Mouse (Mus musculus) heart, embryonic 13.5 days (tissue): ENCODE data around the gene D10Wsu102e. TPM values are rescaled to one million over a fixed set of nuclear protein-coding genes. Genes with fewer than 3 reads are reported as not detected.
"Not testable (repeated sequence)": the region's sequence is repeated elsewhere in the genome, so short reads cannot be mapped to it uniquely, and the experiment has no call there.

ENCODE experiments used
- ATAC-seq: fragments of 200-750 bp; cut with Nextera tagmentation; 2 replicates; pipeline ENCODE4 v1.8.0; 2017; ENCODE audit warnings: moderate TSS enrichment; ENCODE audit not compliant: insufficient number of reproducible peaks, low FRiP score, low TSS enrichment; ENCODE audit errors: extremely low read depth
- H3K27ac ChIP-seq: fragments of 300-500 bp; sonication (generic); replicated peaks from 2 replicates; pipeline ENCODE4 v1.5.1; 2015; ENCODE audit warnings: moderate library complexity, mild to moderate bottlenecking, inconsistent platforms
- H3K27me3 ChIP-seq: fragments of 300-500 bp; sonication (generic); replicated peaks from 2 replicates; pipeline ENCODE4 v1.6.1; 2015; ENCODE audit warnings: mild to moderate bottlenecking, inconsistent platforms
- H3K36me3 ChIP-seq: fragments of 300-500 bp; sonication (generic); 2 replicates; pipeline ENCODE4 v1.6.1; 2015; ENCODE audit warnings: mild to moderate bottlenecking, inconsistent platforms
- H3K4me1 ChIP-seq: fragments of 300-500 bp; sonication (generic); 2 replicates; pipeline ENCODE4 v1.6.1; 2015; ENCODE audit warnings: inconsistent platforms
- H3K4me2 ChIP-seq: fragments of 300-500 bp; sonication (generic); 2 replicates; pipeline ENCODE4 v1.6.1; 2015; ENCODE audit warnings: inconsistent platforms, mild to moderate bottlenecking, moderate library complexity
- H3K4me3 ChIP-seq: fragments of 300-500 bp; sonication (generic); 2 replicates; pipeline ENCODE4 v1.5.1; 2015; ENCODE audit warnings: moderate library complexity, mild to moderate bottlenecking, inconsistent platforms
- H3K9ac ChIP-seq: fragments of 300-500 bp; sonication (generic); 2 replicates; pipeline ENCODE4 v1.6.1; 2015; ENCODE audit warnings: inconsistent platforms, mild to moderate bottlenecking, moderate library complexity
- H3K9me3 ChIP-seq: fragments of 300-500 bp; sonication (generic); 2 replicates; pipeline ENCODE4 v1.6.1; 2016; ENCODE audit warnings: inconsistent platforms
- WGBS: fragments of 180-500 bp; shearing (Covaris S2); methylation state at CpG from one replicate; pipeline ENCODE4 v1.1.7; 2015; ENCODE audit warnings: mixed read lengths; 5-methylcytosine and 5-hydroxymethylcytosine counted together
- polyA plus RNA-seq: library from polyadenylated mRNA; unstranded; fragments of >200 nt; fragmentation: Nextera tagmentation; extraction: Ambion mirVana; gene quantifications from 2 replicates; pipeline ENCODE4 v1.2.1, GENCODE M21; 2015

Gene D10Wsu102e
- polyA plus RNA-seq, 1 experiment from 2014 or later, result 0.40 TPM

DNA sequence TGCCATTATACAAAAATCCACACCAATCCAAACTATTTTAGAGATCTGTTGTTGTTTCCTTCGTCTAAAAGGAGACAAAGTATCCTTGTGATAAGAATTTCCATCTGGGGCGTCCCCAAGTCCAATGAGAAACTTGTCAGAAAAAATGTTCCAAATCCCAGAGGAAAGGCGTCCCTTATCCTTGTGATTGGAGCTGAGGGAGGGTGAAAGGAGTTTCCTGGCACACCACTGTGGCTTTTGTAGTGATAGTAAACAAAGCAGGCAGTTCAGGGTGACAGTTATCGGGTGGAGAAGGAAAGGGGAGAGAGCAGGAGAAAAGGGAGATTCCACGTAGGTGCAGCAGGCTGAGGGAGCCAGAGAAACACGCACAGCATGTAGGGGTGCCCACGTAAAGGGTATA is 12.5 kb upstream of the D10Wsu102e start:
- H3K4me1 ChIP-seq, result peaks cover 9% of the 10 kb centered on the region
- 17% methylated on average over 7 of the region's 7 CpGs for WGBS
- no peaks in the 10 kb centered on the region for H3K9me3 ChIP-seq
- H3K4me2 ChIP-seq, result no peak overlapping the region; the same call in 1 of the 2 replicates
- H3K36me3 ChIP-seq, result no peaks in the 10 kb centered on the region
- H3K9ac ChIP-seq, result peak overlapping the region; percentile 41; the same call in 1 of the 2 replicates
- H3K27me3 ChIP-seq, result peaks cover 18% of the 10 kb centered on the region; the same call in 1 of the 2 replicates
- no peak overlapping the region for H3K4me3 ChIP-seq
- H3K27ac ChIP-seq, result no peak overlapping the region
- ATAC-seq, result no peak

DNA sequence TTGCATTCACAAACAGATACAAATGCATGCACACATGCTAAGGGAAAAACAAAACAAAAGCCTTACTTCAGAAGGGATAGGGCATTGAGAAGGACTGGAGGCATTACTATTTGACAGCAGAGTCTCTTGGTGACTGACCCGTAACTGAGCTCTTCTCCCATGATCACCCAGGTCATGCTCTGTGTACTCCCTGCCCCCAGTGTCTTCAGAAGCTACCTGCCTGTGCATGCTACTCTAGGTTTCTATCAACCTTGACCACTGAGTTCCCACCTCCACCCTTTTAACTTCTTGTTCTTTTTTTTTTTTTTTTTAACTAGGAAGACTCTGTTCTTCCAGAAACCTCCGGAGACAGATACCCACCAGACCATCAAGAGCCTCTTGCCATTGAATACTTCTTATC is 9.3 kb upstream of the D10Wsu102e start:
- 79% methylated on average over 2 of the region's 2 CpGs for WGBS
- H3K27ac ChIP-seq, result no peak overlapping the region
- H3K4me3 ChIP-seq, result no peak overlapping the region
- H3K4me2 ChIP-seq, result no peak overlapping the region
- H3K27me3 ChIP-seq, result peaks cover 13% of the 10 kb centered on the region; the same call in 1 of the 2 replicates
- H3K4me1 ChIP-seq, result peaks cover 19% of the 10 kb centered on the region
- ATAC-seq, result no peak
- H3K9me3 ChIP-seq, result no peaks in the 10 kb centered on the region
- H3K9ac ChIP-seq, result no peak overlapping the region
- no peaks in the 10 kb centered on the region for H3K36me3 ChIP-seq

GRCm38 (mm10) chr10:83351779-83352178 is 8.2 kb upstream of the D10Wsu102e start:
- not testable (repeated sequence) for H3K4me3 ChIP-seq, H3K4me2 ChIP-seq, H3K9me3 ChIP-seq, H3K36me3 ChIP-seq, ATAC-seq, H3K27ac ChIP-seq, H3K9ac ChIP-seq
- Histone ChIP-seq H3K4me1 (peaks cover 19% of the 10 kb centered on the region), H3K27me3 (peaks cover 13% of the 10 kb centered on the region; the same call in 1 of the 2 replicates)
- WGBS, result 82% methylated on average over 4 of the region's 4 CpGs

- Histone ChIP-seq H3K27me3 (peaks cover 13% of the 10 kb centered on the region; the same call in 1 of the 2 replicates), H3K9me3 (no peaks in the 10 kb centered on the region), H3K9ac (peak overlapping the region; percentile 54), H3K4me1 (peaks cover 10% of the 10 kb centered on the region), H3K4me2 (peak overlapping the region; percentile 50), H3K36me3 (no peaks in the 10 kb centered on the region), H3K4me3 (no peak overlapping the region; the same call in 1 of the 2 replicates), H3K27ac (peak overlapping the region; percentile 69)
- WGBS, result 32% methylated on average over 14 of the region's 14 CpGs
- ATAC-seq, result no peak
Observed at GRCm38 (mm10) chr10:83353680-83354332, 6.2 kb upstream of the D10Wsu102e start.

DNA sequence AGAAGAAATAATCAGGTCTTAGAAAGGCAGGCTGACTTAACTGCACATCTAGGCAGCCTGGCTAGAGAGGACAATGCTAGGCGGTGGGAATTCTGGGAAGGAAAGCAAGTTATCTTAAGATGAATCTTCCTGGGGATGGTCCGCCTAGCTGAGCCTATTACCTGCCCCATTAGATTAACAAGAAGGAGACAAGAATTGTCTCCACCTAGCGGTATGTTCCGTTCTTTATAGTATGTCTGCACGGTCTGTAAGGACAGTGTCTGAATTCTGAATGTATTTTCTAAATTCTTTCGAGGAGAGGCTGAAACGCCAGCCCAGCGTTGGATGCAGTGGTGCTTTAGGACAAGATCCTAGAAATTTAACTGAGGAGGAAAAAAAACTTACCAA is 5.7 kb upstream of the D10Wsu102e start:
- Histone ChIP-seq H3K9me3 (no peaks in the 10 kb centered on the region), H3K27ac (peak overlapping the region; percentile 69), H3K9ac (peak overlapping the region; percentile 54), H3K4me2 (peak overlapping the region; percentile 50), H3K27me3 (peaks cover 9% of the 10 kb centered on the region; the same call in 1 of the 2 replicates), H3K4me1 (peaks cover 10% of the 10 kb centered on the region), H3K4me3 (no peak overlapping the region), H3K36me3 (no peaks in the 10 kb centered on the region)
- 54% methylated on average over 8 of the region's 8 CpGs for WGBS
- ATAC-seq, result no peak

DNA sequence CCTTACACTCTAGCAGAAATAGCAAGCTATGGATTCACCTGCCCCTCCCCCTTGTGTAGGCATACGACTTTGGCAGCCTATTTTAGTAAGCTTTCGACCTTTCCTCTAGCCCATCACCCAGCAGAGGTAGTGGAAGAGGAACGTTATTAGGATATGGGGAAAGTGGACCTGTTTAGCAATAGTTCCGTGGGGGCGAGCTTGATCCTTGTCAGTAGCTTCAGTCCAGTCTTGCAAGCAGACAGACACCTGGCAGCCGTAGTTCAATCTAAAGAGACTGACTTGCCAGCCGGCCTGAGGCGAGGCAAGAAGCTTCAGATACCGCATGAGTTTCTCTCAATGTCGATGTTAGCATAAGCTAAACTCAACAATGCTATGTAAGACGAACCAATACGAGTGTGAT is 3.6 kb upstream of the D10Wsu102e start:
- no peaks in the 10 kb centered on the region for H3K36me3 ChIP-seq
- H3K27ac ChIP-seq, result no peak overlapping the region
- H3K9ac ChIP-seq, result no peak overlapping the region
- no peaks in the 10 kb centered on the region for H3K27me3 ChIP-seq
- ATAC-seq, result no peak
- WGBS, result 71% methylated on average over 12 of the region's 12 CpGs
- peaks cover 24% of the 10 kb centered on the region for H3K4me1 ChIP-seq
- H3K4me2 ChIP-seq, result no peak overlapping the region
- no peak overlapping the region for H3K4me3 ChIP-seq
- H3K9me3 ChIP-seq, result no peaks in the 10 kb centered on the region

DNA sequence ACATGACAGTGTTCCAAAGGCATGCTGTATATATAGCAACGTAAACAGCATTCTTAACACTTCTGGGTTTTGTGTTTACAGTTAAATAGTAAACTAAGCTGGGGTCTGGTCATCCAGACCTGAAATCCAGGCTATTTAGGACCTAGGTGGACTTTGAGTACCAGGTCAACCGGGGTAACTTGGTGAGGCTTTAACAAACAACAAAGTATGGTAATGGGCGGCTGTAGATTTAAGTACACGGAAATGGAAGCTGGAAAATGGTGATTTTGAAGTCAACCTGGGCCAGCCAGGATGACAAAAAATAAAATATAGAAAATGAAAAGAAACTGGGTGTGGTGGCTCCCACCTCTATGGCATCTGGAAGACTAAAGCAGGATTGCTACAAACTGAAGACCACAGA is 570 bp upstream of the D10Wsu102e start:
- H3K4me2 ChIP-seq, result peak overlapping the region; percentile 89
- no peaks in the 10 kb centered on the region for H3K9me3 ChIP-seq
- no peak for ATAC-seq
- WGBS, result 85% methylated on average over 4 of the region's 4 CpGs
- peak overlapping the region; percentile 93 for H3K4me3 ChIP-seq
- H3K4me1 ChIP-seq, result peaks cover 37% of the 10 kb centered on the region
- H3K27me3 ChIP-seq, result no peaks in the 10 kb centered on the region
- H3K9ac ChIP-seq, result peak overlapping the region; percentile 52; the same call in 1 of the 2 replicates
- no peak overlapping the region; the same call in 1 of the 2 replicates for H3K27ac ChIP-seq
- peaks cover 21% of the 10 kb centered on the region for H3K36me3 ChIP-seq

DNA sequence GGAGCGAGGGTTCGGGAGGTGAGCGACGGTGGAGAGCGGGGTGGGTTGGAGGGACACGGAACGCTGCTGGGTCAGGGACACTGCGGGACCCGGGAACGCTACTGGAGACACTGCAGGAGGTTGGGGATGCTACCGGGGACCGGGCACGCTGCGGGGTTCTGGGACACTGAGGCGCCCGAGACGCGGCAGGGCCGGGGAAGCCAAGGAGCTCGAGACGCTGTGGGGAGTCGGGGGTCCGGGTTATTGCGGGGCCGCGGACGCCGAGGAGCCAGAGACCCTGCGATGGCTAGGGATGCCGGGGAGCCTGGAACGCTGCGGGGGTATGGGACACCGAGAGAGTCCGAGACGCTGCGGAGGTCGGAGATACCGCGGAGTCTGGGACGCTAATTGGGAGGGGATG is 335 bp downstream of the D10Wsu102e start:
- Histone ChIP-seq H3K27ac (peak overlapping the region; percentile 58), H3K27me3 (no peaks in the 10 kb centered on the region), H3K9me3 (no peaks in the 10 kb centered on the region), H3K4me1 (peaks cover 34% of the 10 kb centered on the region), H3K4me3 (peak overlapping the region; percentile 93), H3K36me3 (peaks cover 30% of the 10 kb centered on the region), H3K9ac (peak overlapping the region; percentile 94), H3K4me2 (peak overlapping the region; percentile 89)
- under 1% methylated on average over 40 of the region's 40 CpGs for WGBS
- ATAC-seq, result peak; percentile 35; the same call in 1 of the 2 replicates

- no peak overlapping the region for H3K27ac ChIP-seq
- H3K36me3 ChIP-seq, result peaks cover 45% of the 10 kb centered on the region
- peak overlapping the region; percentile 89 for H3K4me2 ChIP-seq
- no peak overlapping the region for H3K4me3 ChIP-seq
- no peaks in the 10 kb centered on the region for H3K9me3 ChIP-seq
- ATAC-seq, result no peak
- peaks cover 4% of the 10 kb centered on the region; the same call in 1 of the 2 replicates for H3K27me3 ChIP-seq
- WGBS, result 63% methylated on average over 5 of the region's 5 CpGs
- H3K9ac ChIP-seq, result no peak overlapping the region
- peaks cover 34% of the 10 kb centered on the region for H3K4me1 ChIP-seq
Observed at GRCm38 (mm10) chr10:83361643-83362382, 1.8 kb downstream of the D10Wsu102e start.

- WGBS, result 82% methylated on average over 8 of the region's 8 CpGs
Observed at GRCm38 (mm10) chr10:83363451-83363850, 3.4 kb downstream of the D10Wsu102e start.

DNA sequence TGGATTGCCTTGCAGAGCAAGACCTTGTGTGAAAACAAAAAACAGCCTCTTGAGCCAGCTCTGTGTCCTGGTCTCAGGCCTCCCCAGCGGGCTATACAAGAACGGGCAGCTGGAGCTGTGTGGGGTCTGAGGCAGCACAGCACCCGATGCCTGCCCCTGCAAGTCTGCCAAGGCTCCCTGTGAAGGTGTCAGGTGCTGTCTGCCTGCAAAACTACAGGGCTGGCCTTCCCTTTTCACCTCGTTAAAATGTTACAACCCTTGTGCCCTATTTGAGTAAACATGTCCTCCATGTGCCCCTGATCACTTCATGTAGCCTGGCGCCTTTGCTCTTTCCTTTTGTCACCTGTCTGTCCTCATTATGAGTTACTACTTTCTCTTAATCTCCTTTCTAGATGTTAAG is 8.9 kb downstream of the D10Wsu102e start:
- H3K4me2 ChIP-seq, result no peak overlapping the region
- ATAC-seq, result no peak
- H3K9ac ChIP-seq, result no peak overlapping the region
- H3K9me3 ChIP-seq, result no peaks in the 10 kb centered on the region
- H3K27ac ChIP-seq, result no peak overlapping the region
- no peaks in the 10 kb centered on the region for H3K4me1 ChIP-seq
- H3K36me3 ChIP-seq, result peaks cover 90% of the 10 kb centered on the region
- WGBS, result 81% methylated on average over 5 of the region's 5 CpGs
- no peak overlapping the region for H3K4me3 ChIP-seq
- peaks cover 4% of the 10 kb centered on the region; the same call in 1 of the 2 replicates for H3K27me3 ChIP-seq

More at GRCm38 (mm10) chr10:83363451-83363850, 3.4 kb downstream of the D10Wsu102e start:
- Histone ChIP-seq H3K27me3 (peaks cover 4% of the 10 kb centered on the region; the same call in 1 of the 2 replicates), H3K9me3 (no peaks in the 10 kb centered on the region), H3K4me1 (peaks cover 34% of the 10 kb centered on the region), H3K4me2 (no peak overlapping the region), H3K4me3 (no peak overlapping the region), H3K27ac (no peak overlapping the region), H3K36me3 (peaks cover 61% of the 10 kb centered on the region), H3K9ac (no peak overlapping the region)
- ATAC-seq, result no peak
